Mouse (Mus musculus) heart, postnatal 0 days (tissue): Measurements from ENCODE around the gene Lrrc57.

ENCODE experiments used
- CTCF ChIP-seq: IDR thresholded peaks from 2 replicates; pipeline ENCODE4 v1.5.1; 2016; ENCODE audit warnings: antibody characterized with exemption, control low read depth, low read depth
- EP300 ChIP-seq: IDR thresholded peaks from 2 replicates; pipeline ENCODE4 v1.6.1; 2016; ENCODE audit warnings: antibody characterized with exemption, low read depth

DNA sequence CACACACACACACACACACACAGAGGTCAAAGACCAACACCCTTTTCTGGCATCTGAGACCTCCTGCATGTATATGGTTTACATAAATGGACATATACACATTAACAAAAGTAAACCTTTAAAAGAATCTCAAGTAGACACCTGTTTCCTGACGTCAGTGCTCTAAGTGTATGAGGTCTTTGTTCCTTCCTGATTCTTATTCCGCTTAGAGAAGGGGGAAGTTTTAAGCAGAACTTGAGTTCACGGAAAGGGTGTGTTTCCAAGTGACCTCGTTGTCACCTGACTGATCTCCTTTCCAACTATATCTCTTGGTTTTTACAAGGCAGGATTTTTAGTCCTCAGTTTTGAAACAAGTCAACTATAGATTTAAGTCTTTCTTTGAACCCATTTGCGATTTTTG is 31.0 kb downstream of the Lrrc57 start:
- TF ChIP-seq EP300 = no peak
- TF ChIP-seq CTCF = no peak
